Mouse (Mus musculus): ENCODE results near the gene Olr1. TPM values are rescaled to one million over a fixed set of nuclear protein-coding genes. Genes with fewer than 3 reads are reported as not detected.

Gene Olr1
- polyA plus RNA-seq, 1 experiment = not detected

- TF ChIP-seq POLR2A (IDR thresholded peaks at IDR 0.05; ENCODE audit: borderline replicate concordance, insufficient read depth, low read length) (no peak), CTCF (IDR thresholded peaks at IDR 0.05; ENCODE audit: borderline replicate concordance, insufficient read depth, low read depth, low read length) (no peak)
- Histone ChIP-seq H3K27me3 (ENCODE audit: control insufficient read depth, insufficient read depth, low read length) (no peaks in the 10 kb centered on the region; the same call in 1 of the 2 replicates), H3K4me1 (ENCODE audit: control insufficient read depth, insufficient read depth, low read length) (no peaks in the 10 kb centered on the region), H3K4me3 (replicated peaks; ENCODE audit: insufficient read depth, low read depth, low read length) (no peak overlapping the region), H3K27ac (ENCODE audit: insufficient read depth, low read length) (no peak overlapping the region)
- no peak for DNase-seq
Observed at GRCm38 (mm10) chr6:129526069-129526468, 19.1 kb upstream of the Olr1 start.

GRCm38 (mm10) chr6:129517752-129518408 lies 10.9 kb upstream of the Olr1 start:
- H3K4me3 ChIP-seq (replicated peaks; ENCODE audit: insufficient read depth, low read depth, low read length) = no peak overlapping the region
- no peak overlapping the region for H3K27ac ChIP-seq (ENCODE audit: insufficient read depth, low read length)
- no peak for TF ChIP-seq POLR2A (IDR thresholded peaks at IDR 0.05; ENCODE audit: borderline replicate concordance, insufficient read depth, low read length)
- TF ChIP-seq CTCF (IDR thresholded peaks at IDR 0.05; ENCODE audit: borderline replicate concordance, insufficient read depth, low read depth, low read length) = peak; percentile 46; the same call in 1 of the 2 replicates
- peak in 1 of 2 experiments; percentile 14 for DNase-seq
- no peaks in the 10 kb centered on the region for H3K4me1 ChIP-seq (ENCODE audit: control insufficient read depth, insufficient read depth, low read length)
- no peaks in the 10 kb centered on the region for H3K27me3 ChIP-seq (ENCODE audit: control insufficient read depth, insufficient read depth, low read length)
- 45% methylated on average over 2 of the region's 2 CpGs for WGBS

GRCm38 (mm10) chr6:129516388-129516787 lies 9.4 kb upstream of the Olr1 start:
- TF ChIP-seq POLR2A (IDR thresholded peaks at IDR 0.05; ENCODE audit: borderline replicate concordance, insufficient read depth, low read length) = no peak
- TF ChIP-seq CTCF (IDR thresholded peaks at IDR 0.05; ENCODE audit: borderline replicate concordance, insufficient read depth, low read depth, low read length) = no peak
- Histone ChIP-seq H3K4me3 (replicated peaks; ENCODE audit: insufficient read depth, low read depth, low read length) (no peak overlapping the region), H3K27ac (ENCODE audit: insufficient read depth, low read length) (no peak overlapping the region), H3K4me1 (ENCODE audit: control insufficient read depth, insufficient read depth, low read length) (no peaks in the 10 kb centered on the region), H3K27me3 (ENCODE audit: control insufficient read depth, insufficient read depth, low read length) (no peaks in the 10 kb centered on the region)
- no peak for DNase-seq
- 90% methylated on average over 10 of the region's 10 CpGs for WGBS

DNA sequence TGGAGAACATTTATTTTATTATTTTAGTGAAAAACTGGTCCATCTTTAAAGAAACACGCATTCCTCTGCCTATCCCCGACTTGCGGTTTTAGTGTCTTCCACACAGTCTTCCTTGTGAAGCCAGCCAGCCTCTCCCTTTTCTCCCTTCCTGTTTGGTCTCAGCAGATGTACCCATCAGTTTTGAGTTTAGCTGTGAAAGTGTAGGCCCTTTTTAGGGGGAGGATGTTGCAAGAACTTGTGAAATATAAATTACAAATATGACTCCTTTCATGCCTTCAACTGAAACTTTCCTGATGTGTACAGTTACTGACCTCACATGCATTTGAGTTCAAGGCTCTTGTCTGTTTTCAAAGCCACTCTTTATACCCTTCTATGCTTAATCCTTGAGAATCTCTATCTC lies 8.1 kb upstream of the Olr1 start:
- H3K27ac ChIP-seq (ENCODE audit: insufficient read depth, low read length) = no peak overlapping the region
- DNase-seq = no peak
- no peak overlapping the region for H3K4me3 ChIP-seq (replicated peaks; ENCODE audit: insufficient read depth, low read depth, low read length)
- H3K4me1 ChIP-seq (ENCODE audit: control insufficient read depth, insufficient read depth, low read length) = no peaks in the 10 kb centered on the region
- H3K27me3 ChIP-seq (ENCODE audit: control insufficient read depth, insufficient read depth, low read length) = no peaks in the 10 kb centered on the region
- 94% methylated on average over 3 of the region's 3 CpGs for WGBS
- TF ChIP-seq CTCF (IDR thresholded peaks at IDR 0.05; ENCODE audit: borderline replicate concordance, insufficient read depth, low read depth, low read length) = no peak
- TF ChIP-seq POLR2A (IDR thresholded peaks at IDR 0.05; ENCODE audit: borderline replicate concordance, insufficient read depth, low read length) = no peak

- H3K4me3 ChIP-seq (replicated peaks; ENCODE audit: insufficient read depth, low read depth, low read length) = no peak overlapping the region
- 59% methylated on average over 2 of the region's 2 CpGs for WGBS
Observed at GRCm38 (mm10) chr6:129514376-129514775, 7.4 kb upstream of the Olr1 start.

DNA sequence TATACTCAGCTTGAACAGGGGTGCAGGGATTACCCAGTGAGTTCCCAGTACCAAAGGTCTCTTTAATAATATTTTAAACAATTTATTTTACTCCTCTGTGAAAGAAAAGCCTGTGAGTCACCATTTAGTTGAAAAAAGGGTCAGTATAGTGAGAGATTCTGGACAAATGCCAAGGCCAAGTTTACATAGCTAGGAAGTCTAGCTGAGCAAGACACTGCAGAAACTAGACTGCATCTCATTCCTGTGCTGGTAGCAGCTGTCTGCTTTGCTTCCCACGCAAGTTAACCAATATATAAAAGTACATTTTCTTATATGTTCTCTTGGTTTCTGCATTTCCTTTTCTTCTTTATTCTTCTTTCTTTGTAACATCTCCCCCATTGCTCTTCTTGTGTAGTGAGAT lies 6.4 kb upstream of the Olr1 start:
- TF ChIP-seq CTCF (IDR thresholded peaks at IDR 0.05; ENCODE audit: borderline replicate concordance, insufficient read depth, low read depth, low read length) (no peak), POLR2A (IDR thresholded peaks at IDR 0.05; ENCODE audit: borderline replicate concordance, insufficient read depth, low read length) (no peak)
- no peak overlapping the region for H3K27ac ChIP-seq (ENCODE audit: insufficient read depth, low read length)
- no peaks in the 10 kb centered on the region for H3K27me3 ChIP-seq (ENCODE audit: control insufficient read depth, insufficient read depth, low read length)
- 63% methylated on average over 1 of the region's 1 CpGs for WGBS
- H3K4me3 ChIP-seq (replicated peaks; ENCODE audit: insufficient read depth, low read depth, low read length) = no peak overlapping the region
- no peak for DNase-seq
- H3K4me1 ChIP-seq (ENCODE audit: control insufficient read depth, insufficient read depth, low read length) = no peaks in the 10 kb centered on the region

More at GRCm38 (mm10) chr6:129514376-129514775, 7.4 kb upstream of the Olr1 start:
- no peak overlapping the region for H3K27ac ChIP-seq (ENCODE audit: insufficient read depth, low read length)
- H3K27me3 ChIP-seq (ENCODE audit: control insufficient read depth, insufficient read depth, low read length) = no peaks in the 10 kb centered on the region
- no peak for DNase-seq
- H3K4me1 ChIP-seq (ENCODE audit: control insufficient read depth, insufficient read depth, low read length) = no peaks in the 10 kb centered on the region
- no peak for TF ChIP-seq CTCF (IDR thresholded peaks at IDR 0.05; ENCODE audit: borderline replicate concordance, insufficient read depth, low read depth, low read length)
- no peak for TF ChIP-seq POLR2A (IDR thresholded peaks at IDR 0.05; ENCODE audit: borderline replicate concordance, insufficient read depth, low read length)

DNA sequence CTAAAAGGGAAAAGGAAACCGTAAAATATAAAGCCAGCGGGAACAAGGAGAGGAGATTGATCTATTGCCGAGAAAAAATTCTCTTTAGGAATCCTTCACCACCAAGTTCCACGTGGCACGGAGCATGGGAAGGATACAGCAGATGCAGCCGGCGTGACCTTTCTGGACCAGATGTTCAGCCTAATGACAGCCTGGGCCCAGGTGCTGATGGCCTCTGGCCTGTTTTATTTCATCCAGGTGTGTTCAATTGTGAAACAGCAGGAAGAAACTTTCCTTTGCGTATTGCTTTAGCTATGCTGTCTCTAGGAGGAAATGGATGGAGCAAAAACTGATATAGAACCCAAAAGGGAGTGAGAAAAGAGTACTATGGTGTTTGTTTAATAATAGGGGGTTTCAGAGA lies 5.9 kb upstream of the Olr1 start:
- H3K27me3 ChIP-seq (ENCODE audit: control insufficient read depth, insufficient read depth, low read length) = no peaks in the 10 kb centered on the region
- H3K27ac ChIP-seq (ENCODE audit: insufficient read depth, low read length) = no peak overlapping the region
- DNase-seq = no peak
- no peaks in the 10 kb centered on the region for H3K4me1 ChIP-seq (ENCODE audit: control insufficient read depth, insufficient read depth, low read length)
- TF ChIP-seq POLR2A (IDR thresholded peaks at IDR 0.05; ENCODE audit: borderline replicate concordance, insufficient read depth, low read length) = no peak
- no peak for TF ChIP-seq CTCF (IDR thresholded peaks at IDR 0.05; ENCODE audit: borderline replicate concordance, insufficient read depth, low read depth, low read length)
- 85% methylated on average over 8 of the region's 8 CpGs for WGBS
- no peak overlapping the region for H3K4me3 ChIP-seq (replicated peaks; ENCODE audit: insufficient read depth, low read depth, low read length)

GRCm38 (mm10) chr6:129512367-129512766 lies 5.4 kb upstream of the Olr1 start, which contains the start of gene Tmem52b:
TSS of gene Tmem52b (plus strand) at chr6:129512555.
- DNase-seq = no peak
- Histone ChIP-seq H3K27ac (ENCODE audit: insufficient read depth, low read length) (no peak within 1 kb of the TSS), H3K4me3 (replicated peaks; ENCODE audit: insufficient read depth, low read depth, low read length) (no peak within 1 kb of the TSS), H3K27me3 (ENCODE audit: control insufficient read depth, insufficient read depth, low read length) (no peaks in the 10 kb centered on the region), H3K4me1 (ENCODE audit: control insufficient read depth, insufficient read depth, low read length) (no peaks in the 10 kb centered on the region)
- TF ChIP-seq POLR2A (IDR thresholded peaks at IDR 0.05; ENCODE audit: borderline replicate concordance, insufficient read depth, low read length) = no peak
- no peak for TF ChIP-seq CTCF (IDR thresholded peaks at IDR 0.05; ENCODE audit: borderline replicate concordance, insufficient read depth, low read depth, low read length)
- 54% methylated on average over 3 of the region's 3 CpGs for WGBS

Measured in cerebellum, adult 2 months (tissue).